Mouse (Mus musculus) kidney, adult 2 months (tissue): Measurements from ENCODE around the gene Sult1a1.

Experiments
- CTCF ChIP-seq: fragments of 200-500 bp; conservative IDR thresholded peaks from 2 replicates; pipeline ENCODE4 v1.5.1; 2011; ENCODE audit warnings: low read depth, mild to moderate bottlenecking, control low read depth, low read length, moderate library complexity, mixed read lengths; ENCODE audit not compliant: insufficient read depth, insufficient read length
- POLR2A ChIP-seq: fragments of 200-500 bp; IDR thresholded peaks from one replicate; pipeline ENCODE4 v1.6.1; 2011; ENCODE audit warnings: low read depth, low read length, control low read depth

DNA sequence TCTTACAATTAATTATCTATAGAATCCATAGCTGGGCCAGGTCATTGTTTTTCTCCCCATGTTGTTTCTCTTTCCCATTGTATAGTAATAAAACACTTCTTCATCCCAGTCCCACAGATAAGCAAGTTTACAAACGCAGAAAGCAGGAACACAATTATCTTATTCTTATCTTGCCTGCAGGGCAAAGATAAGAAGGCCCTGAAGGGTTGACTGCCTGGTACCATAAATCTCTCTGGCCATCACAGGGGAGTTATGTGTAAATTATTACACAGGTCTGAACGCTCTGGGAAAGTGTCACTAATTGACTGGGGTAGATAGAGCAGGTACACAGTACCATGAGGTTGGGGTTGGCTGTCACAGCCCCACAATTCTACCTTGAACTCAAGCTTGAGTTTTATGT is 25.4 kb downstream of the Sult1a1 start:
- no peak for TF ChIP-seq CTCF
- no peak for TF ChIP-seq POLR2A
